Mouse (Mus musculus): ENCODE data around the gene Papss2.

Gene Papss2

DNA sequence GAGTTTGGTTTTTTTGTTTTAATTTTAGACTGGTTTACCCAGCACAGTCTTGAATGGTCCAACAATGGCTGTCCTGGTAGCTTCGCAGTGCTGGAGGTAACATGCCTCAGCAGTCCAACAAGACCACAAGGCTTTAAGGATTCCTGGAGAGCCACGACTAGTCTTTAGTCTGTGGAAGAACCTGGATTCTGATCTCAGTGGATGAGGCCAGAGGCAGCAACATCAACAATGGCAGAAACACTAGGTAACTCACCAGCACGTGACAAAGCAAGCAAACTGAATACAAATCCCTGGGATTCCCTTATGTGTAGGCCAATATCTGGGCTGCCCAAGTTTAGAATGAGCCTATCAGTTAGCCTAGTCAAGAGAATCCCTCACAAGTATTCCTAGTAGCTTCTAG is 117.9 kb downstream of the Papss2 start:
- no peak for DNase-seq

DNA sequence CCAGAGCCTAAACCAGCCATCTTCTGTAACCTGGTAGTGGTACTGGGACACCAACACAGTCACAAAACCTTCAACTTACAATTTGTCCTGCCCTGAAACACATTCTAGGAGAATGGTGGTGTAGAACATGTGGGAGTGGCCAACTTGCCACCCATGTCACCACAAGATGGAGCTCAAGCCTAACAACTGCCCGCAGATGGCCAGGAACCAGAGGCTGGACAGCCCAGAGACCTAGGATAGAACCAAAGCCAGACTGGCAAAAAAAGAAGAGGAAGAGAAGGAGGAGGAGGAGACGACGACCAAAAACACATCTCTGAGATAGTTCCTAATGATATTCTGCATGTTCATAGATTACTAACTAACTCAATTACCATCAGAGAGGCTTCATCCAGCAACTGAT is 119.6 kb downstream of the Papss2 start:
- peak; percentile 78 for DNase-seq

- no peak for DNase-seq
Observed at GRCm38 (mm10) chr19:32715681-32716080, 120.1 kb downstream of the Papss2 start.

All from thymus, postnatal 4 days (tissue).